Mouse (Mus musculus): ENCODE measurements around the gene Bckdha.

GRCm38 (mm10) chr7:25707581-25708292 is 49.0 kb upstream of the Bckdha start:
- TF ChIP-seq GATA1 (IDR thresholded peaks at IDR 0.05; ENCODE audit: low read length) (no peak), TAL1 (IDR thresholded peaks at IDR 0.05; ENCODE audit: low read length) (no peak)

Measured in erythroblast, embryonic 14.5 days (primary cell).